Mouse (Mus musculus) A20 (cell line): ENCODE data around the gene Tmem88.
A peak's percentile ranks its signal among the peaks of the same experiment; 100 is the strongest.

Experiments used
- DNase-seq: peaks from one replicate; pipeline ENCODE4 v3.0.0-alpha.2; 2011; ENCODE audit warnings: low read depth, low spot score

The Tmem88 gene

GRCm38 (mm10) chr11:69416921-69417448 lies 19.0 kb upstream of the Tmem88 start:
- DNase-seq = peak; percentile 67

DNA sequence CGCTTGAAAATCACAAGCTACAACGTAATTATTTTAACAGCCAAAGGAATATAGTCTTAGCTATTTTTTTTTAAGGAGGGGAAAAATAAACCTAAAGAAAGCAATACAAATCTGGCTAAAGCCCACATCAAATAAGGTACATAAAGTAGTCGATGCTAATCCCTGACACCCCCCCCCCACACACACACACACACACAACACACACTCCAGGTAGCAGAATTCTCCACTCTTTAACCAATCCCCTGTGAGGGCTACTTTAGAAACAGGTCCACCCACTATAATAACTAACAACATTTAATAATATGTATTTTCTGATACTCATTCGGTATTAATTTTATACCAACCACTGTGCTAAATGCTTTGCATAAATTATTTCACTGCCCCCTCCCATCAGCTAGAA lies 18.5 kb upstream of the Tmem88 start:
- DNase-seq = peak; percentile 59

GRCm38 (mm10) chr11:69415668-69416451 lies 17.8 kb upstream of the Tmem88 start:
- DNase-seq = peak; percentile 81

DNA sequence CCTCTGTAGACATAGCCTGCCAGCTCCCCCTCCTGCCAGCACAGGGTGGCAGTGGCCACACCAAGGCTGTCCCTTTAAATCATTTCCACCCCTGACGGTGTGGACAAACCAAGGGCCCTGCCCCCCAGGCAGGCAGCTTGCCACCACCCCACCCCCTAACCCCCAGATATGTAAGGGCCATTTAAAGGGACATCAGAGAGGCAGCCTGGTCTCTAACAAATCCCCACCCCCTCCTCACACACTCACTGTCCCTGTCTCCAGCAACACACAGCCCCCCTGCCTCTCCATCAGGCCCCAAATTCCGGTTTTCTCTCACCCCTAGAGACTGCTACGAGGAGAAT lies 17.3 kb upstream of the Tmem88 start:
- peak; percentile 67 for DNase-seq

GRCm38 (mm10) chr11:69414421-69415326 lies 16.6 kb upstream of the Tmem88 start:
- DNase-seq = peak; percentile 81

DNA sequence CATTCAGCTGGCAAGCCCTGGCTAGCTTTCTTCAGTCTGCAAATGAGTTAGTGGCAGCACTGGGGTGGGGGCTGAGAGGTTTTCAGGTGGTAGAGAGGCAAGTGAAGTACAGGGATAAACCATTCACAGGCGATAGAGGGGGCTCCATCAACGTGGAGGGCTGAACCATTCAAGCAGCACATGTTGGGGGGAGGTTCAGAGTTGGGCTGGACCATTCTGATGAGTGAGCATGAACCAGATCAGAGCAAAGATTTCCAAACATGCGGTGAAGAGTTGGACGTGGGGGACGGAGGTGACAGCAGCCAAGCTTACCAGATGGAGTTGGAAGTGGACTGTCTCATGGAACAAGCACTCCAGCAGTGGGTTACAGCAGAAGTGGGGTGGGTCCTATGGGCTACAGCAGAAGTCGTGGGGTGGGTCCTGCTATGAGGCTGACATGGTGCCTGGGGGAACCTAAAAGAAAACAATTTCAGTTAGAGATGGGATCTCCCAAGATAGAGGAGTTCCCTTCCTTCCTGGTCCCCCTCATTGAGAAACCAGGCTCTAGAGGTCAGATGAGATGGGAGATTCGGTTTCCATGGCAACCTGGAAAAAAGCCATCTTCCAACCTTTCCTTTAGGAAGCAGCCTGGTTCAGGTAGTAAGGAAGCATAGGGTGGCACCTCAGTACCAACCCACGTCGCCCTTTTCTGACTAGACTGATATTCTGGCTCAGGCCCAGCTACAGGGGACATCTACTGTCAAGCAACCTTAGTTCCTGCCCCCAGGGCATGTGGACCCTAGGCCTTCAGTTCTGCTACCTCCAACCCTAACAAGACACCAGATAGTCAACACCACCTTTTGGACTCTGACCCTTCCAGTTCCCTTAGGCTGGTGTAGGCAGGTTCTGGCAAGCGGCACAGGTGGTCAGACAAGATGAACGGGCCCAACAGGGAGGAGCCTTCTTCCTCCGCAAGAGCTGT lies 15.5 kb upstream of the Tmem88 start, which contains the start of gene Kdm6b:
Gene Kdm6b (minus strand): TSS at position 455 of the 961 bp plus-strand sequence.
- peak; percentile 88 for DNase-seq

DNA sequence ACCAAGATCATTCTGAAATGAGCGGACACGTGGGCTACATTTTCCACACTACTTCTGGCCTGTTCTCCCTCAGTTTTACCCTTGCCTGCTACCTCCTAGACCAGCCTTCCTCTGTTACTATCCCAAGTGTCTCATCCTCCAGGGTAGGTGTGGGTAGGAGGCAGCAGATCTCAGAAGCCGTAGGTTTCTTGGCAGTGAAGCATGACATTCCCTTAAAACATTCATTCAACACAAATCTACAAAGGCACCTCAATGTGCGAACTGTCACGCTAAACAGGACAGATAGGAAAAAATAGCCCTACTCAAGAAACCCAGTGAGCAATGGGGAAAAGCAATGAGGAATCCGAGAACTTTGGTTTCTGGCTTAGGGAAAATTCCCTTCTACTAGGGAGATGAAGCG lies 14.5 kb upstream of the Tmem88 start:
- DNase-seq = peak; percentile 21

DNA sequence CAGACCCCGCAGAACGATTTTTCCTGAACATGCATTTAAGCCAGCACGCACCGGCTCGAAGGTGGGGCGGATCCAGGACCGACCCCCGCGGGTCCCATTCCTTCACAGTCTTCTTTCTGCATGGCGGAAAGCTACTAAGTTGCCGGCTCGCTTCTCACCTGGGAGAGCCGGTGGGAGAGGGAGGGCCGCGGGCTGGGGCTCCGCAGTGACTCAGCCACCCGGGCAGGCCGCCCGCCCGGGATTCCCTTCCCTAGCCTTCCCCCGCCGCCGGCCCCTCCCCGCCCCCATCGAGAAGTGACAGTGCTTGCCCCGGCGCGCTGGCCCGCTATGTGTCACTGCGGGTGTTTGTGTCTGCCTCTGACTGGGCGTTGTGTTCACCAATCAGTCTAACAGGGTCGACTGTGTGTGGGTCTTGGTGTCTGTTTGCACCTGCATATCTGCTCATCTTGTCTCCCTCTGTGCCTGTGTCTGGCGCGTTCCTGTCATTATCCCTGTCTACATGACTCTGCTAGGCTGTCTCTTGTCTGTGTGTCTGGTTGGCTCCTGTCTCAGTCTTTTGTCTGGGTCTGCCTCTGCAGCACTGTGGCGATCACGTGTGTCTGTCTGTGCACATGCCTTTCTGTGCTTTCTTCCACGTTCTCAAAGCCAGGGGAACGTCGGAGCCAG lies 13.6 kb upstream of the Tmem88 start:
- peak; percentile 75 for DNase-seq

GRCm38 (mm10) chr11:69411073-69411535 lies 13.1 kb upstream of the Tmem88 start:
- peak; percentile 97 for DNase-seq

DNA sequence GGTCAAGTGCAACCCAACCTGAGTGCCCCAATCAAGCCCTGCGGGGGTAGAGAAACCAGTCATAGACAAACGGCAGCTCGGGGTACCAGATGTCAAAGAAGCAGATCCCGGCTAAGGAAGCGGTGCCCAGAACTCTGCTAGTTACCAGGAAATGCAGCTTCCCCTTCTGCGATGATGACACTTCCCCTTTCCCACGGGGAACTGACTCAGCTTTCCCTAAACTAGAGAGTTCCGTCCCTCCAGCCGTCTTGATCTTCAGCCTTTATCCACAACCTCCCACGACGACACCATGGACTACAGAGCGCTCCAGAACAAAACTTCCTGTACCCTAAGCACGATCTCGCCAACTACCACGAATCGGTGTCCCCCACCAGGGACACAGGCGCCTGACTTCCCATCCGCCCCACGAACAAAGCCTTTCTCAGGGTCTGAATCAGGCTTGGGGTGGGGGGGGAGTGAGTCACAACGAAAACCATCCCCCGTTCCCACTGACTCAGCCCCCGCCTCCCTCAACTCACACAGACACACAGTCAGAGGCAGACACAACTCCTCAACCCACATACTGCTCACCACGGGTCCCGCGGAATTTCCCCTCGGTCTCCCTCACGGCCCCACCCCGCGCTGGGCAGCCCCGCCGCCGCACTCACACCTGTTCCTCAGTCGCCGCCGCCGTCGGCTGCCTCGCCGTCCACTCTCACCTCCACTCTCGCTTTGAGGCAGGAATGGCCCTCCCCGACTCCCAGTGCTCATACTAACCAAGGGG lies 12.5 kb upstream of the Tmem88 start:
- DNase-seq = peak; percentile 87

- no peak for DNase-seq
Observed at GRCm38 (mm10) chr11:69410045-69410309, 11.9 kb upstream of the Tmem88 start.

DNA sequence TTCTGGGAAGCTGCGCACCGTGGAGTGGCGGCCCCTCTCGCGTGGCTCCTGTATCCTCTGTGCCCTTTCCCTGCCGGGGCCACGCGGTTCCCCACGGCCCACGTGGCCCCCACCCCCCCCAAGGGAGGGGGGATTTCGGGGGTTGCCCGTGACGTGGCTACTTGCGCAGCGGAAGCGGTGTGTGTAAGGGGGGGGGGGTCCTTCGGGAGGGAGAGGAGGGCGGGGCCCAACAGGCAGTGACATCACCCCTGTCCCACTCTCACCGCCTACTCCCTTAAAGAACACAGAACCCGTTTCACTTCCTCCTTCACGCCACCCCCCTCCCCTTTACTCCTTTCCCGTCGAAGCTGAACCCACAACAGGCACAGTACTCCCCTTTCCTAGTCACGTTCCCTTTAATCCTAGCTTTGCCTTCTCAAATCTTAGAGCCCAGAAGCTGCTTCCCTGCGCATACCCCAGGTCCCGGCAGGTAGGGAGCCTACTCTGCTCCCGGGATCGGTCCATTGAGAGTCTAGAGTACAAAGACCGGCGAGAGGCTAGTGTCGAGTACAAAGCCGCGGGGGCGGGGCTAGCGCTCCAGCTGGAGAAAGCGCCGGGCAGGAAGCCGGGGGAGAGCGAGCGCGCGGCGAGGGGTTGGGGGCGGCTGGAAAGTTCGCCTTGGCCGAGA lies 11.5 kb upstream of the Tmem88 start:
- DNase-seq = peak; percentile 97

DNA sequence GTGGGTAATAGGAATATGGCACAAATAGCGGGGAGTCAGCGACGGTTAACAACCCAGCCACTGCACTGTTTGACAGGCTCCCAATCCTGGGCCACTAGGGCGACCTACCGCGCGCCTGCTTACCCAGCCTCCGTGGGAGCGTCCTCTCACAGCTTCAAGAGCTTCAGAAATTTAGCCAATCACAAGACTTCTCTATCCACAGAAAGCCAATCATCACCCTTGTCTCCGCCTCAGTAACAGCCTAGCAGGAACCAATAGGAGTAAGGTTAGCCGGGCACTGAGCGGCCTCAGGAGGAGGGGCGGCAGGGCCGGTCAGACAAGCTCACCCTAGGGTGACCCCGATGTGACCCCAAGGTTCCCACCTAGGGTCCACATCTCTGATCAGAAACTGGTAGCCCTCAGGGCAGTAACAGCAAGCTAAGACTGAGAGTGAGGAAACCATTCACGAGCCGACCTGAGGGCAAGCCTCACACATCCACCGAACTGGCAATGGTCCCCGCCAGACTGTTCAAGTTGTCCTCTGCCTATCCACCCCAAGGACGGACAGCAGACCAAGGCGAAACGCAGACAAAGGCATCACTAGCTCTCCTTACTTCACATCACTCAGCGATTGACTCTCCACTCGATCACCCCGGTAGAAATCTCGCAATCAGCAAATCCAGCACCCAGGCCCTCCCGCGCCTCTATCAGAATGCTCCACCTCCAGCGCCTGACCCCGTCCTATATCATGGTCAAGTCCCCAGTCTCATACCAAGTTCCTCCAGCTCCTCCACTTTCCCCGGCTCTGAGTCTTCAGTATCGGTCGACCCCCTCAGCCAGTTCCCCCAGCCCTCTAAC lies 10.7 kb upstream of the Tmem88 start:
- DNase-seq = peak; percentile 95

- no peak for DNase-seq
Observed at GRCm38 (mm10) chr11:69407724-69408004, 9.6 kb upstream of the Tmem88 start.

GRCm38 (mm10) chr11:69406867-69407723 lies 9.1 kb upstream of the Tmem88 start:
- no peak for DNase-seq

DNA sequence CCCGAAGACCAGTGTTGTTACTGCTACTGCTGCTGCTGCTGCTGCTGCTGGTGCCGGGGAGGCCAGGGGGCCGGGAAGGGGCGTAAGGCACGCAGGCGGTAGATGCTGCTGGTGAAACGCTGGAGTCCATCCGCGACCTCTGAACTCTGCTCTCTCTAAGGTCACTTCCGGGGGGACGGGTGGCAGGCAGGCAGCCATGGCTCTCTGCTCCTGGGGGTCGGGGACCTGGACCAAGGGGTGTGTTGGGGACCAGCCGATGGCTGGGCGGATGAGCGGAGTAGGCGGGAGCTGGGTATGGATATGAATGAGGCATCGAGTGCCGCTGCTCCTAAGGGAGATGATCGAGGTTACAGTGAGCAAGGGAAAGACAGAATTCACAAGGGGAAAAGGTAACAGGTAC lies 8.2 kb upstream of the Tmem88 start:
- DNase-seq = no peak

- DNase-seq = no peak
Observed at GRCm38 (mm10) chr11:69405397-69406200, 7.6 kb upstream of the Tmem88 start.
